Mouse (Mus musculus): ENCODE measurements around the gene Kif27. TPM values are rescaled to one million over a fixed set of nuclear protein-coding genes. Genes with fewer than 3 reads are reported as not detected.
A peak's percentile ranks its signal among the peaks of the same experiment; 100 is the strongest.
"Not testable (repeated sequence)": the region's sequence is repeated elsewhere in the genome, so short reads cannot be mapped to it uniquely, and the experiment has no call there.

The Kif27 gene
- polyA plus RNA-seq, 1 experiment from 2014 or later, result 0.11 TPM

GRCm38 (mm10) chr13:58368835-58369234 is 9.9 kb upstream of the Kif27 start:
- ATAC-seq (ENCODE audit: low FRiP score, low TSS enrichment), result no peak
- WGBS, result 64% methylated on average over 4 of the region's 4 CpGs

GRCm38 (mm10) chr13:58367641-58368040 is 8.7 kb upstream of the Kif27 start:
- H3K4me1 ChIP-seq (replicated peaks; ENCODE audit: control insufficient read depth, insufficient read depth), result no peaks in the 10 kb centered on the region
- no peak overlapping the region for H3K27ac ChIP-seq (replicated peaks)
- no peak overlapping the region for H3K9ac ChIP-seq (ENCODE audit: low read length)
- H3K4me2 ChIP-seq (replicated peaks; ENCODE audit: low read depth), result no peak overlapping the region
- H3K4me3 ChIP-seq (ENCODE audit: low read depth, low read length), result no peak overlapping the region
- TF ChIP-seq CTCF (IDR thresholded peaks at IDR 0.05; ENCODE audit: low read depth) (no peak), EP300 (optimal IDR thresholded peaks at IDR 0.05) (no peak)
- no peak for DNase-seq (ENCODE audit: low spot score)
- no peaks in the 10 kb centered on the region for H3K36me3 ChIP-seq (ENCODE audit: control insufficient read depth, insufficient read depth, low read length)
- WGBS, result 59% methylated on average over 1 of the region's 1 CpGs
- H3K9me3 ChIP-seq (ENCODE audit: control insufficient read depth, low read length), result no peaks in the 10 kb centered on the region
- ATAC-seq (ENCODE audit: low FRiP score, low TSS enrichment), result no peak
- no peaks in the 10 kb centered on the region for H3K27me3 ChIP-seq (ENCODE audit: control insufficient read depth, insufficient read depth, low read length)

More at GRCm38 (mm10) chr13:58368835-58369234, 9.9 kb upstream of the Kif27 start:
- TF ChIP-seq CTCF (IDR thresholded peaks at IDR 0.05; ENCODE audit: low read depth) (no peak), EP300 (optimal IDR thresholded peaks at IDR 0.05) (no peak)
- Histone ChIP-seq H3K27me3 (ENCODE audit: control insufficient read depth, insufficient read depth, low read length) (no peaks in the 10 kb centered on the region), H3K4me2 (replicated peaks; ENCODE audit: low read depth) (no peak overlapping the region), H3K4me1 (replicated peaks; ENCODE audit: control insufficient read depth, insufficient read depth) (no peaks in the 10 kb centered on the region), H3K27ac (replicated peaks) (no peak overlapping the region), H3K4me3 (ENCODE audit: low read depth, low read length) (no peak overlapping the region), H3K36me3 (ENCODE audit: control insufficient read depth, insufficient read depth, low read length) (no peaks in the 10 kb centered on the region), H3K9me3 (ENCODE audit: control insufficient read depth, low read length) (no peaks in the 10 kb centered on the region), H3K9ac (ENCODE audit: low read length) (no peak overlapping the region)
- DNase-seq (ENCODE audit: low spot score), result no peak

GRCm38 (mm10) chr13:58366373-58366772 is 7.5 kb upstream of the Kif27 start:
- no peak for ATAC-seq (ENCODE audit: low FRiP score, low TSS enrichment)
- no peak overlapping the region for H3K9ac ChIP-seq (ENCODE audit: low read length)
- 83% methylated on average over 3 of the region's 3 CpGs for WGBS
- H3K4me2 ChIP-seq (replicated peaks; ENCODE audit: low read depth), result no peak overlapping the region
- no peaks in the 10 kb centered on the region for H3K36me3 ChIP-seq (ENCODE audit: control insufficient read depth, insufficient read depth, low read length)
- no peak overlapping the region for H3K4me3 ChIP-seq (ENCODE audit: low read depth, low read length)
- no peak for DNase-seq (ENCODE audit: low spot score)
- no peaks in the 10 kb centered on the region for H3K9me3 ChIP-seq (ENCODE audit: control insufficient read depth, low read length)
- no peak overlapping the region for H3K27ac ChIP-seq (replicated peaks)
- no peaks in the 10 kb centered on the region for H3K27me3 ChIP-seq (ENCODE audit: control insufficient read depth, insufficient read depth, low read length)
- H3K4me1 ChIP-seq (replicated peaks; ENCODE audit: control insufficient read depth, insufficient read depth), result no peaks in the 10 kb centered on the region
- TF ChIP-seq EP300 (optimal IDR thresholded peaks at IDR 0.05) (no peak), CTCF (IDR thresholded peaks at IDR 0.05; ENCODE audit: low read depth) (no peak)

- not testable (repeated sequence) for H3K27ac ChIP-seq (replicated peaks); H3K9ac ChIP-seq (ENCODE audit: low read length); H3K4me2 ChIP-seq (replicated peaks; ENCODE audit: low read depth); H3K9me3 ChIP-seq (ENCODE audit: control insufficient read depth, low read length); H3K27me3 ChIP-seq (ENCODE audit: control insufficient read depth, insufficient read depth, low read length); H3K36me3 ChIP-seq (ENCODE audit: control insufficient read depth, insufficient read depth, low read length); DNase-seq (ENCODE audit: low spot score); H3K4me3 ChIP-seq (ENCODE audit: low read depth, low read length); ATAC-seq (ENCODE audit: low FRiP score, low TSS enrichment); H3K4me1 ChIP-seq (replicated peaks; ENCODE audit: control insufficient read depth, insufficient read depth)
- 78% methylated on average over 8 of the region's 8 CpGs for WGBS
Observed at GRCm38 (mm10) chr13:58365179-58365578, 6.3 kb upstream of the Kif27 start.

GRCm38 (mm10) chr13:58364353-58365175 is 5.6 kb upstream of the Kif27 start:
- Histone ChIP-seq H3K27me3 (ENCODE audit: control insufficient read depth, insufficient read depth, low read length) (no peaks in the 10 kb centered on the region), H3K27ac (replicated peaks) (no peak overlapping the region), H3K4me3 (ENCODE audit: low read depth, low read length) (no peak overlapping the region), H3K9ac (ENCODE audit: low read length) (no peak overlapping the region), H3K4me1 (replicated peaks; ENCODE audit: control insufficient read depth, insufficient read depth) (no peaks in the 10 kb centered on the region), H3K9me3 (ENCODE audit: control insufficient read depth, low read length) (no peaks in the 10 kb centered on the region), H3K4me2 (replicated peaks; ENCODE audit: low read depth) (no peak overlapping the region), H3K36me3 (ENCODE audit: control insufficient read depth, insufficient read depth, low read length) (no peaks in the 10 kb centered on the region)
- ATAC-seq (ENCODE audit: low FRiP score, low TSS enrichment) (no peak), DNase-seq (ENCODE audit: low spot score) (no peak)
- WGBS, result 58% methylated on average over 8 of the region's 8 CpGs
- no peak for TF ChIP-seq EP300 (optimal IDR thresholded peaks at IDR 0.05)
- TF ChIP-seq CTCF (IDR thresholded peaks at IDR 0.05; ENCODE audit: low read depth), result no peak

GRCm38 (mm10) chr13:58359304-58359653 is 357 bp upstream of the Kif27 start:
- no peak for DNase-seq (ENCODE audit: low spot score)
- Histone ChIP-seq H3K4me1 (replicated peaks; ENCODE audit: control insufficient read depth, insufficient read depth) (no peaks in the 10 kb centered on the region), H3K27ac (replicated peaks) (peak overlapping the region; percentile 63; the same call in 1 of the 2 replicates), H3K4me3 (ENCODE audit: low read depth, low read length) (peak overlapping the region; percentile 58), H3K4me2 (replicated peaks; ENCODE audit: low read depth) (peak overlapping the region; percentile 96), H3K36me3 (ENCODE audit: control insufficient read depth, insufficient read depth, low read length) (no peaks in the 10 kb centered on the region), H3K27me3 (ENCODE audit: control insufficient read depth, insufficient read depth, low read length) (no peaks in the 10 kb centered on the region), H3K9ac (ENCODE audit: low read length) (peak overlapping the region; percentile 50; the same call in 1 of the 2 replicates), H3K9me3 (ENCODE audit: control insufficient read depth, low read length) (no peaks in the 10 kb centered on the region)
- WGBS, result 3% methylated on average over 7 of the region's 7 CpGs
- TF ChIP-seq EP300 (optimal IDR thresholded peaks at IDR 0.05) (no peak), CTCF (IDR thresholded peaks at IDR 0.05; ENCODE audit: low read depth) (no peak; the same call in 1 of the 2 replicates)
- ATAC-seq (ENCODE audit: low FRiP score, low TSS enrichment), result peak; percentile 72
